Comparison of ENCODE assay signal across 9 mouse cellular contexts in genomic region chr2:167462954-167463353, GRCm38 (mm10). TPM values are rescaled to one million over a fixed set of nuclear protein-coding genes. Genes with fewer than 3 reads are reported as not detected.
DNase-seq lines count a peak whose midpoint lies in the region; ATAC-seq and TF ChIP-seq lines count a peak whose summit lies in the region.
"Had no signal": no experiment of that assay in that cellular context is flagged by ENCODE, and none has a peak within 500 bp of the region (broad histone marks: within the 10 kb centered on the region; RNA-seq: fewer than 3 reads in every experiment).

No protein-coding gene starts in this region.

- H3K27ac ChIP-seq in forebrain, embryonic 12.5 days, result no peak overlapping the region
- H3K27ac ChIP-seq in forebrain, embryonic 13.5 days, result no peak overlapping the region
- no peak overlapping the region for H3K27ac ChIP-seq in limb, embryonic 14.5 days (replicated peaks; ENCODE audit: low read depth, low read length)
- H3K27ac ChIP-seq in neural tube, embryonic 13.5 days (replicated peaks), result no peak overlapping the region
- H3K27ac ChIP-seq: macrophage had no signal

- intact Hi-C loops in heart, postnatal 36 days (cut with DNase I), result loop anchor here (1.0 to 2.0 kb wide), 2 partner anchors 183 to 240 kb away; no protein-coding TSS in a partner anchor

- peaks cover 69% of the 10 kb centered on the region for H3K36me3 ChIP-seq in forebrain, embryonic 12.5 days (replicated peaks)
- peaks cover 63% of the 10 kb centered on the region for H3K36me3 ChIP-seq in forebrain, embryonic 13.5 days (ENCODE audit: poor library complexity, severe bottlenecking)
- H3K36me3 ChIP-seq in limb, embryonic 14.5 days (ENCODE audit: control insufficient read depth, insufficient read depth, low read length), result peaks cover 49% of the 10 kb centered on the region
- peaks cover 72% of the 10 kb centered on the region for H3K36me3 ChIP-seq in neural tube, embryonic 13.5 days

- 68% methylated on average over 6 of the region's 6 CpGs for WGBS in forebrain, embryonic 12.5 days
- 63% methylated on average over 6 of the region's 6 CpGs for WGBS in forebrain, embryonic 13.5 days
- WGBS in limb, embryonic 14.5 days, result 53% methylated on average over 6 of the region's 6 CpGs
- 57% methylated on average over 6 of the region's 6 CpGs for WGBS in neural tube, embryonic 13.5 days

- H3K4me2 ChIP-seq in forebrain, embryonic 12.5 days, result no peak overlapping the region
- no peak overlapping the region for H3K4me2 ChIP-seq in forebrain, embryonic 13.5 days
- H3K4me2 ChIP-seq in limb, embryonic 14.5 days (replicated peaks; ENCODE audit: low read depth, low read length, severe bottlenecking), result no peak overlapping the region
- no peak overlapping the region for H3K4me2 ChIP-seq in neural tube, embryonic 13.5 days

- peak; percentile 71 to 73 for DNase-seq in adrenal gland, adult 18-20 months (ENCODE audit: low spot score in 2 of 2)
- DNase-seq in embryo, embryonic 11 days, result peak; percentile 79
- DNase-seq in heart, postnatal 36 days, result peak; percentile 59 to 67
- peak; percentile 31 for DNase-seq in limb, embryonic 14.5 days (ENCODE audit: low spot score)
- peak; percentile 47 to 57 for DNase-seq in urinary bladder, postnatal 36 days (ENCODE audit: low spot score in 2 of 2)

- no peak overlapping the region for H3K9ac ChIP-seq in forebrain, embryonic 12.5 days
- no peak overlapping the region for H3K9ac ChIP-seq in forebrain, embryonic 13.5 days
- H3K9ac ChIP-seq in limb, embryonic 14.5 days (ENCODE audit: low read depth, low read length, severe bottlenecking), result no peak overlapping the region
- no peak overlapping the region for H3K9ac ChIP-seq in neural tube, embryonic 13.5 days

- H3K27me3 ChIP-seq in forebrain, embryonic 12.5 days, result no peaks in the 10 kb centered on the region
- H3K27me3 ChIP-seq in forebrain, embryonic 13.5 days, result no peaks in the 10 kb centered on the region
- H3K27me3 ChIP-seq in limb, embryonic 14.5 days (ENCODE audit: control insufficient read depth, insufficient read depth, low read length), result no peaks in the 10 kb centered on the region
- H3K27me3 ChIP-seq in neural tube, embryonic 13.5 days, result no peaks in the 10 kb centered on the region

- H3K9me3 ChIP-seq in forebrain, embryonic 12.5 days, result no peaks in the 10 kb centered on the region
- no peaks in the 10 kb centered on the region for H3K9me3 ChIP-seq in forebrain, embryonic 13.5 days (replicated peaks)
- no peaks in the 10 kb centered on the region for H3K9me3 ChIP-seq in limb, embryonic 14.5 days (ENCODE audit: control insufficient read depth, low read length)
- H3K9me3 ChIP-seq in neural tube, embryonic 13.5 days, result no peaks in the 10 kb centered on the region

- H3K4me3 ChIP-seq in forebrain, embryonic 12.5 days (replicated peaks), result no peak overlapping the region
- no peak overlapping the region for H3K4me3 ChIP-seq in forebrain, embryonic 13.5 days
- H3K4me3 ChIP-seq in limb, embryonic 14.5 days (replicated peaks; ENCODE audit: low read length), result no peak overlapping the region
- H3K4me3 ChIP-seq in neural tube, embryonic 13.5 days, result no peak overlapping the region

- no peak for TF ChIP-seq POLR2A in limb, embryonic 14.5 days (IDR thresholded peaks at IDR 0.05; ENCODE audit: borderline replicate concordance, extremely low read depth, insufficient read depth, insufficient read length)

- ATAC-seq in forebrain, embryonic 12.5 days (ENCODE audit: low FRiP score), result 0 out of 2 replicates have a peak, but pooled peaks have one; percentile 51
- ATAC-seq in forebrain, embryonic 13.5 days, result no peak
- ATAC-seq in limb, embryonic 14.5 days (ENCODE audit: low FRiP score, low read depth), result peak; percentile 75; the same call in 1 of the 2 replicates
- ATAC-seq in neural tube, embryonic 13.5 days (ENCODE audit: low read depth), result 0 out of 2 replicates have a peak, but pooled peaks have one; percentile 40

- H3K4me1 ChIP-seq in forebrain, embryonic 12.5 days, result no peaks in the 10 kb centered on the region
- H3K4me1 ChIP-seq in forebrain, embryonic 13.5 days, result no peaks in the 10 kb centered on the region
- no peaks in the 10 kb centered on the region for H3K4me1 ChIP-seq in limb, embryonic 14.5 days (ENCODE audit: control insufficient read depth, insufficient read depth, low read length)
- H3K4me1 ChIP-seq in neural tube, embryonic 13.5 days (replicated peaks), result no peaks in the 10 kb centered on the region

RNA-seq across cellular contexts. Expression of gene Rnf114, which starts 29.5 kb away (rescaled TPM):
- polyA plus RNA-seq in forebrain, embryonic 12.5 days (2016; fragmentation: Nextera tagmentation; extraction: Ambion mirVana), result 126 and 129 TPM in 2 replicates
- polyA plus RNA-seq in forebrain, embryonic 13.5 days (2015; fragmentation: Nextera tagmentation; extraction: Ambion mirVana), result 134 and 147 TPM in 2 replicates
- 100 to 1,000 TPM in 1 of 2 experiments, 10 to 100 TPM in 1; 88.3 to 103 TPM for total RNA-seq in adrenal gland, adult 18-20 months (2021)
- total RNA-seq in heart, postnatal 36 days (2021), result 10 to 100 TPM; 68.2 to 70.1 TPM
- polyA plus RNA-seq in limb, embryonic 14.5 days (2012; rRNA removed), result 83.6 and 102 TPM in 2 replicates
- polyA plus RNA-seq in limb, embryonic 14.5 days (2014; fragmentation: Nextera tagmentation; extraction: Ambion mirVana), result 78.1 and 81.9 TPM in 2 replicates
- polyA plus RNA-seq in neural tube, embryonic 13.5 days (2015; fragmentation: Nextera tagmentation; extraction: Ambion mirVana), result 128 TPM in 2 replicates

RNA-seq across cellular contexts. Expression of gene Spata2, which starts 29.7 kb away (rescaled TPM):
- polyA plus RNA-seq in forebrain, embryonic 12.5 days (2016; fragmentation: Nextera tagmentation; extraction: Ambion mirVana), result 19.6 and 23.0 TPM in 2 replicates
- 21.3 and 24.4 TPM in 2 replicates for polyA plus RNA-seq in forebrain, embryonic 13.5 days (2015; fragmentation: Nextera tagmentation; extraction: Ambion mirVana)
- 10 to 100 TPM; 41.1 to 42.8 TPM for total RNA-seq in adrenal gland, adult 18-20 months (2021)
- 10 to 100 TPM; 13.6 to 14.6 TPM for total RNA-seq in heart, postnatal 36 days (2021)
- 17.8 and 23.0 TPM in 2 replicates for polyA plus RNA-seq in limb, embryonic 14.5 days (2012; rRNA removed)
- 12.3 and 12.4 TPM in 2 replicates for polyA plus RNA-seq in limb, embryonic 14.5 days (2014; fragmentation: Nextera tagmentation; extraction: Ambion mirVana)
- 24.1 and 26.9 TPM in 2 replicates for polyA plus RNA-seq in neural tube, embryonic 13.5 days (2015; fragmentation: Nextera tagmentation; extraction: Ambion mirVana)

RNA-seq across cellular contexts. Expression of gene Slc9a8, which starts 41.4 kb away (rescaled TPM):
- 26.5 and 26.7 TPM in 2 replicates for polyA plus RNA-seq in forebrain, embryonic 12.5 days (2016; fragmentation: Nextera tagmentation; extraction: Ambion mirVana)
- 19.5 and 21.1 TPM in 2 replicates for polyA plus RNA-seq in forebrain, embryonic 13.5 days (2015; fragmentation: Nextera tagmentation; extraction: Ambion mirVana)
- total RNA-seq in adrenal gland, adult 18-20 months (2021), result 10 to 100 TPM; 32.6 to 33.1 TPM
- total RNA-seq in heart, postnatal 36 days (2021), result 10 to 100 TPM; 24.7 to 27.9 TPM
- polyA plus RNA-seq in limb, embryonic 14.5 days (2012; rRNA removed), result 43.0 and 62.1 TPM in 2 replicates
- 16.7 and 20.1 TPM in 2 replicates for polyA plus RNA-seq in limb, embryonic 14.5 days (2014; fragmentation: Nextera tagmentation; extraction: Ambion mirVana)
- 19.5 and 22.1 TPM in 2 replicates for polyA plus RNA-seq in neural tube, embryonic 13.5 days (2015; fragmentation: Nextera tagmentation; extraction: Ambion mirVana)
